Mouse (Mus musculus) cerebellum, postnatal 36 days (tissue): ENCODE results near the gene Kdm2a.
"Not testable (repeated sequence)": the region's sequence is repeated elsewhere in the genome, so short reads cannot be mapped to it uniquely, and the experiment has no call there.

Source experiments
- DNase-seq, 2 experiments: peaks; one replicate each; pipeline ENCODE4 v3.0.0; 2021 to 2022; ENCODE audit warnings: mixed read lengths in 2 of 2

Kdm2a gene

DNA sequence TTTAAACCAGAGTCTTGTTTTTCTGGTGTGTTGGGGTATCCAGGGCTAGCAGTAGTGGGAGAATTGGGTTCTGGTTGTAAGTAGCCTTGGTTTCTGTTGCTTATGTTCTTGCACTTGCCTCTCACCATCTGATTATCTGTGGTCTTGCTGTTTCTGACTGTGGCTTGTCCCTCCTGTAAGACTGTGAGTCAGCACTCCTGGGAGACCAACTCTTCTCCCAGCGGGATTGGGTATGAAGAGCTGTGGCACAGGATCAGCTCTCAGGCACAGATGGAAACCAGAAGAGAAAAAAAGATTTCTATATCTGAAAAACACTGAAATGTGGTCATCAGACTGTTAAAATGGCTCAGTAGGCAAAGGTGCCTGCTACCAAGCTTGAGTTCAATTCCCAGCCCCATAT lies 16.5 kb upstream of the Kdm2a start:
- DNase-seq = no peak

DNA sequence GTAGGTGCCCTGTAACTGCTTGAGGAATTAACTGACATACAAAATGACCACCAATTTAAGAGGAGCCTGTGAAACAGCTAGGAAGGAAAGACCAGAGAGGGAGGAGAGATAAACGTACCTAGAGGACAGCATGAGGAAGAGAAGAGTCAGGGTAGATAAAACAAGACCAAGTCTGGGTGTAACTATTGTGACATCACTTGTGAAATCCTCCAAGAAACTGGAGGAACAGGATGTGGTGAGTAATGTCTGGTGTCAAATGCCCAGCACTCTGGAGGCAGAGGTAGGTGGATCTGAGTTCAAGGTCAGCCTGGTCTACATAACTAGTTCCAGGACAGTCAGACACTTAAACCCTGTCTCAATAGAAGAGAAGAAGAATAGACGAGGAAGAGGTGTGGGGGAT lies 11.0 kb upstream of the Kdm2a start:
- DNase-seq = no peak

DNA sequence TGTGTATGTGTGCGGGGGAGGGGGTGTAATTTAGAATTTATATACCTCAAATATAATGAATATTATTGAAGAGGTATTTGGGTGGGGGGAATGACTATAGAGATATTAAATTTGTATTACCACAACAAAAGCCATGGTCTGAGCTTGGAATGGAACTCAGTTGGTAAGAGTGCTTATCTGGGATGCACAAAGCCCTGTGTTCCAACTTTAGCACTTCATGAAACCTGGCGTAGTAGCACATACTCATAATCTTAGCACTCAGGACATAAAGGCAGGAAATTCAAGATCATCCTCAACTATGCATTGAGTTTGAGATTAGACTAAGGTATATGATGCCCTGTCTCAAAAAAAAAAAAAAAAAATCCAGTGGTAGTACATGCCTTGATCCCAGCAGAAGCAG lies 6.8 kb upstream of the Kdm2a start:
- no peak for DNase-seq

DNA sequence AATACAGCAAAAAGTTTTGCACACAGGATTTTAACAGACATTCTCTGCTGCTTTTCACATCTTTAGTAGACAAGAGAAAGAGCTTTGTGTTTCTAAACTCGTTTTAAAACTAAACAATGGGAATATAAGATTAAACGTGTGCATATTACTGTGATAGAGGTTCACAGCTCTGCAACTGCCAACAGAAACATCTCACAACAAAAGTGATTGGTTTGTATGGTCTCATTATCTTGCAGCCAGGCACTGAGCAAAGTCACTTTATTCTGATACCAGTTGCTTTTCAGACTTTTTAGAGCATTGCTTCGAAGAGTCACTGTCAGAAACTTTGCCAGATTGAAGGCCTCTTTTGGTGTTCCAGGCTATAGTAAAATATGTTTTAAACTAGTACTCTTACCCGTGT lies 874 bp upstream of the Kdm2a start:
- DNase-seq = no peak

DNA sequence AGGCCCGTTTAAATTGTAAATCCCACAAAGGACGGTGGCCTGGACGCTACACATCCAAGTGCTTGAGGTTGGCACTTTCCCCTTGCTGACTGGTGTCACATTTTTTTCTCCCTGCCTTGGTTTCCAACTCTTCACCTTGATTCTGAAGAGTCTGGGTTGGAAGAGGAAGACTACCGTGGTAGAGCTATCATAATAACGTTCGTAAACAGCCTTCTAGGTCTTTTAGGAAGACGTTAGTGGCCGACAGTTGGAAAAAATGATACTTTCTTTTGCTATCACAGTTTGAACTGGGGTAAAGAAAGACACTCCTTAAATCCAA lies 504 bp upstream of the Kdm2a start:
- DNase-seq = no peak

DNA sequence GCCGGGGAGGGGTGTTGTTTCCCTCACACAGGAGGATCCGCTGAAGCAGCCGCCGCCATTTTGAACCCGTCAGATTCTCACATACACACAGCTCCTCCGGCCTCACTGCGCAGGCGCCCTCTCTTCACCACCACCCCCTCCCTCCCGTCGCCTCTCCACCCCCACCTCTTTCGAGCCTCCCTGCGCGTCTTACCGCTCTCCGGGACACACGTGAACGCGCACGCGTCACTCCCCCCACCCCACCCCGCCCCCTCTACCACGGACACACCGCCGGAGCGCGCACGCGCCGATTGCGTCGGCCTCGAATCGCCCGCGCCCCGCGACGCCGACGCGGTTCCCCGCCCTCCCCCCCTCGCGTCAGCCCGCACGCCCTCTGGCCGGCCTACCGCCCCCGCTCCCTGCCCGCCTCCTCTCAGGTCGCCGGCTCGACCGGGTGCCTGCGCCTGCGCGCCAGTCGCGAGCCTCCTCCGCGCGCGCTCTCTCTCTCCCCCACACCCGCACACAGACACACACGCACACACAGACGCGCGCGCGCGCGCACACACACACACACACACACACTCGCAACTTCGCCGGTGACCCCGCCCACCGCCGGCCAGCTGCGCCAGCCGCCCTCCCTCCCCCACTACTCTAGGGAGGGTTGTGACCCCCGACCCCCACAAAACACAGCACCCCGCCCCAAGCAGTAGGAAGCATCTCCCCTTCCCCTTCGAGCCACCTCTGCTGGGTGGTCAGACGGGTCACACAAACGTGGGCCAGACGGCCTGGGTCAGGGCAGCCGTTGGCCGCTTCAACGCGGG lies 887 bp downstream of the Kdm2a start:
- DNase-seq = peak; percentile 95 to 96

DNA sequence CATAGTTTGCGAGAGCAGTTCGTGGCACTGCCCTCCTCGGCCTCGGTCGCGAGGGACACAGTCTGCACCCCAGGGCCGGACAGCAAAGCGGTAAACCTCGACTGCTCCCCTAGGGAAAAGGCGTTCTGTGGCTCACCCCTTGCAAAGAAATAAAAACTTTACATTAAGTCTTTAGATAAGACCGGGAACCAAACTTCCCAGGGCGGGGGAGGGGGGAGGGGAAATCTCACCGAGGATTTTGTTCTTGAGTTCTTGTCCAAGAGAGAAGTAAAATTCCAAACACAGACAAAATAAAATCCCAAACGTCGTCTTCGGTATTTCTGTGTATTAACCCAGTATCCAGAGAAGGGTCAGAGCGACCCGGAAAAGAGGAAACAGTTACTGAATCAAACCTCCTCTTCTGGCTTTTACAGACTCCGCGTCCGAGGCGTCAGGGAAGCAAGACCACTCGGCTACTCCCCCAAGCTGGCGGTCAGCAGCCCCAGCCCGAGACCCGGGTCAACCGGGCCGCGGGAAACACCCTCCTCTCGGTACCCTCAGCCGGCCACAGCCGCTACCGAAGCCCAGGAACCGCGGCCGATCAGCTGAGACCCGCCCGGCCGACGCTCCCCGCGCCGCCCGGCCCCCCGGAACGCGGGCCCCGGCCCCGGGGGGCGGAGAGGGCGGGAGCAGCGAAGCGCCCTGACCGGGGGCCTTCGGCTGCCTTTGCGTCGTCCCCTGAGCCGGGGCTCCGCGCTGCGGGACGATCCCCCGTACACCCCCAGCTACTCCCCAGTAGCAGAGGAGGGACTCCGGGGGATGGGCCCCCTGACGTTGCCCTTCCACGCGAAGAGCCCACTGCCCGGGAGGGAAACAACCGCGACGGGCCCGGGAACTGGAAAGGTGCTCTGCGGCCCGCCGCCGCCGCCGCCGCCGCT lies 1.7 kb downstream of the Kdm2a start:
- DNase-seq = peak; percentile 38 to 46

DNA sequence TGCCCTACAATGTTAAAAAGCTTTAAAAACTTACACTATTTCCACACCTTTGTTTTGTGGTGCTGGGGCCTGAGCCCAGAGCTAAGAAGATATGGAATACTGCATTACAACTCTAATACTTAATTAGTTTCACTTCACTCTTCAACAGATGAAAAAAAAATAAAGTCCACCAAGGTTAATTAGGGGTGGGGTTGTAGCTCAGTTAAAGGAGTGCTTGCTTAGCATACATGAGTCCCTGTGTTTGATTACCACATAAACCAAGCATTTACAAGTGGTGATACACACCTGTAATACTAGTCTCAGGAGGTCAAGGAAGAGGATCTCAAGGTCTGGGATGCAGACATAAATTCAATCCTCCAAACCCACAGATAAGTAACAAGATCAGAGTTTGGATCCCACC lies 10.8 kb downstream of the Kdm2a start:
- DNase-seq = no peak

DNA sequence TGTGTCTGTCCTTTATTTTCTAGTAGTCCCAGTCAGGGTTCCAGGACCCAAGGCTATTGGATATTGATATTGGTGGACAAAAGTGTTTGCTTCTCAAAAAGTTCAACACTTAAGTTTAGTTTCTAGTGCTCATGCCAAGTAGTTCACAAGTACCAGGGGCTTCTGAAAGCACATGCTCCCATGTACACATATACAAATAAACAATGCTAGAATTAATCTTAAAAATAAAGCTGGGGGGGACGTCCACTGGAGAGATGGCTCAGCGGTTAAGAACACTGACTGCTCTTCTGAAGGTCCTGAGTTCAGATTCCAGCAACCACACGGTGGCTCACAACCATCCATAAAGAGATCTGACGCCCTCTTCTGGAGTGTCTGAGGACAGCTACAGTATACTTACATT lies 13.1 kb downstream of the Kdm2a start:
- DNase-seq = no peak

DNA sequence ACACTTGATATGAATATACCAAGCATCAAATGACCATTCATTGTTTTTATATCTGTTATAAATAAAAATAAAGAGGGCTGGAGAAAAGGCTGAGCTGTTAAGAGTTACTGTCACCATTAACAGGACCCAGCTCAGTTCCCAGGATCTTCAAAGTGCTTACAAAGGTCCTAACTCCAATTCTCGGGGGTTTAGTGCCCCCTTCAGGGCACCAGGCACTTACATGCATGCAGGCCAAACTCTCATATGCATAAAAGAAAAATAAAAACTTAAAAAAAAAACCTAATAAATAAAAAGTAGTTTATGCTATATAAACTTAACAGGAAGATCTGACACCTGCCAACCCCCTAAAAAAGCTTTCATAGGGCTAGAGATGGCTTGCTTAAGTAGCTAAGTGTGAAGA lies 13.8 kb downstream of the Kdm2a start:
- no peak for DNase-seq

DNA sequence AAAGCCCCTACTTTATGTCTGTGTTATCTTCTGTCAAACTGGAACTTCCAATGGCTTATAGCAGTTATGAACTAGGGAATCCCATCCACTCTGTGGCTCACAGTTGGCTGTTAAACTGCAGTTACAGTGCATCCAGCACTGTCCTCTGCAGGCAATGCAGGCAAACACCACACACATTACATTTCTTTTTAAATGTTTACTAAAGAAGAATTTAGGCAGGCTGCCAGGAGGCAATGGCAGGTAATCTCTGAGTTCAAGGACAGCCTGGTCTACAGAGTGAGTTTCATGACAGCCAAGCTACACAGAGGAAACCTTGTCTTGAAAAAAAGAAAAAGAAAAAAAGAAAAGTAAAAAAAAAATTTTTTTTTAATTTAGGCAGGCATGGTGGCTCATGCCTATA lies 14.8 kb downstream of the Kdm2a start:
- DNase-seq = no peak

DNA sequence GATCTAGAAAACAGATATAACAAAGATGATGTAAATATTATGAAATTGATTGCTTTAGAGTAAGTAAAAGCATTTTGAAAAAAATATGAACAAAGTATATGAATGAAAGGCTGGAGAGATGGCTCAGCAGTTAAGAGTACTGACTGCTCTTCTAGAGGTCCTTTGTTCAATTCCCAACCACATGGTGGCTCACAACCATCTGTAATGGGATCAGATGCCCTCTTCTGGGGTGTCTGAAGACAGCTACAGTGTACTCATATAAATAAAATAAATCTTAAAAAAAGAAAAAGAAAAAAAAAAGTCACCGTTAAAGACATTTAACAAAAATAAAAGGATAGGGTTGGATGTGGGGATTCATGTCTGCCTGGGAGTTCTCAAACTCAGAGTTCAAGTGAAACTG lies 15.8 kb downstream of the Kdm2a start:
- DNase-seq = not testable (repeated sequence)

DNA sequence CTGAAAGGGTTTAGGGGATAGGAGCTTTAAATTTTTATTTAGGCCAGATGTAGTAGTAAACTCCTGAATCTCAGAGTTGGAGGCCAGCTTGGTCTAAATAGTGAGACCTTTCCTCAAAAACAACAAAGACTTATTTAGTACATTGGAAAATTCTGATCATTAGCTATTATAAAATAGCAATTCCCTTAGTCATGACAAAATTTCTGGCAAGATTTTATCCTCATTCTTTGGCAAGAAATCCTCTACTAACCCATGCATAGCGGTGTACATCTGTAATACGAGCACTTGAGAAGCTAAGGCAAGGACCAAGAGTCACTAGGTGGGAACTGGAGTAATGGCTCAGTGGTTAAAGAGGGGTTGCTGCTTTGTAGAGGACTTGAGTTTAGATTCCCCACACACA lies 27.4 kb downstream of the Kdm2a start:
- DNase-seq = no peak

DNA sequence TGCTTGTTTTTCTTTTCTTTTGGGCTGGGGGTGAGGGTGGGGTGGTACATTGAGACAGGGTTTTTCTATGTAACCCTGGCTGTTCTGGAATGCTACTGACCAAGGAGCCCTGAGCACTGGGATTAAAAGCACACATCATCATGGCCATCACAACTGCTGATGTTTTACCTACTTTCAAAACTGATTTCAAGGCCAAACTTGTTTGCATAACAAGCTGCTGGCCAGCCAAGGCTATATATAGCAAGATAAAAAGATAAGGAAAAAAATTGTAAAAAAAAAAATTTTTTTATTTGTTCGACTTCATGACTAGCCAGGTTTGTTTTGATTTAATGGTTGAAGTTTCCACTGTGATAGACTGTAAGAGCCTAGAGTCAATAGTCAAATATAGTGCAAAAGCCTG lies 27.8 kb downstream of the Kdm2a start:
- no peak for DNase-seq

DNA sequence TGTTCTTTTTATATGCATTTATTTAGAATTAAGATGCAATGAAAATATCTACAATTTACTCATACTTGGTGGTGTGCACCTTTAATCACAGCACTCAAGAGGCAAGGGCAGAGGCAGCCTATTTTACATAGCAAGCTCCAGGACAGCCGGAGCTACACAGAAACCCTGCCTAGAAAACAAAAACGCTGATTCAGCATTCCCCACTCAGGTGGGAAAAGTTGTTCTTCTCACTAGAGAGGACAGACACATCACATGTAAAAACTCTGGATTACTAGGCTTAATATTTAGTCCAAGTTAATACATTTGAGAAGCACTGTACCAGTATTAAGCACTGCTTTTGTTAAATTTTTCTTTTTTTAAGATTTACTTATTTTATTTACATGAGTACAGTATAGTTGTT lies 48.6 kb downstream of the Kdm2a start:
- DNase-seq = no peak

DNA sequence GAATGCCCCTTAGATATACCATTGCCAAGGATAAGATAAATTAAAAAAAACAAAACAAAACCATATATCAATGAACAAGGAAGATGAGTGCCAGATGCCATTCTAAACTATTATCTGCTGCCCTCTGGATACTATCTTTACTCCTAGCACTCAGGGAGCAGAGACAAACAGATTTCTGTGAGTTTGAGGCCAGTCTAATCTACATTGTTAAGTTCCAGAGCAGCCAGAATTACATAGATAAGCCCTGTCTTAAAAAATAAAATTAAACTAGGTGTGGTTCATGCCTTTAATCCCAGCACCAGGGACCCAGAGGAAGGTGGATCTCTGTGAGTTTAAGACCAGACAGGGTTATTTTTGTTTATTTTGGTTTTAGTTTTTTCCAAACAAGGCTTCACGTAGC lies 51.6 kb downstream of the Kdm2a start:
- DNase-seq = no peak

DNA sequence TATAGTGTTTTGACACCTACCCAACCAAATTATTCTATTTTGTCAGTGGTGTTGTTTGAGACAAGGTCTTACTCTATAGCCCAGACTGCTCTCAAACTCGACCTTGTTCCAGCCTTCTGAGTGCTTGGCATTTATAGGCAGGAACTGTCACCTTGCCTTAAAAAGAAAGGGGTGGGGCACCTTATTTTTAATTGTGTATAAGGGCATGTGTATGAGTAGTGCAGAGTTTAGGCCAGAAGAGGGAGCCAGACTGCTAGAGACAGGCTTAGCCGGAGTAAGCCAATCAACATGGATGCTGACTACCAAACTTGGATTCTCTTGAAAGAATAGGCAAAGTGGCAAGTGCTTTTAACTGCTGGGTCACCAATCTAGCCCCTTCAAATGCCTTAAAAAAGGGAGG lies 59.9 kb downstream of the Kdm2a start:
- peak; percentile 38 to 63 for DNase-seq

DNA sequence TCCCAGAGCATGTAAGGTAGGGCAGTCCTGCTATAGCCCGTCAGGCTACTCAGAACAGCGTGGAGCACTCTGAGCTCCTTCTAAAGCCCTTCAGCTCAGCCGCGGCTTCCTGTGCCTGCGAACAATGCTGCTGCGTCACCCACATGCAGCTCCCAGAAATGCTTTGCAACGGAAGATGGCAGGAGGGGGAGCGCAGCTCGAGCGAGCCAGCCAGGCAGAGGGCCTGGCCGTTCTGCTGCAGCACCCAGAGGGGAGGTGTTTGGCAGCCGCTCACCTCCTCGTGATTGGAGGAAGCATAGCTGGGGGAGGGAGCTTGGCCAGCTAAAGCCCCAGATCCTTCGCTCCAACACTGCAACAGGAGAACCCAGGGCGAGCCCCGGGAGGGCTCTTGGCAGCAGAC lies 64.3 kb downstream of the Kdm2a start:
- DNase-seq = peak; percentile 89 to 93

DNA sequence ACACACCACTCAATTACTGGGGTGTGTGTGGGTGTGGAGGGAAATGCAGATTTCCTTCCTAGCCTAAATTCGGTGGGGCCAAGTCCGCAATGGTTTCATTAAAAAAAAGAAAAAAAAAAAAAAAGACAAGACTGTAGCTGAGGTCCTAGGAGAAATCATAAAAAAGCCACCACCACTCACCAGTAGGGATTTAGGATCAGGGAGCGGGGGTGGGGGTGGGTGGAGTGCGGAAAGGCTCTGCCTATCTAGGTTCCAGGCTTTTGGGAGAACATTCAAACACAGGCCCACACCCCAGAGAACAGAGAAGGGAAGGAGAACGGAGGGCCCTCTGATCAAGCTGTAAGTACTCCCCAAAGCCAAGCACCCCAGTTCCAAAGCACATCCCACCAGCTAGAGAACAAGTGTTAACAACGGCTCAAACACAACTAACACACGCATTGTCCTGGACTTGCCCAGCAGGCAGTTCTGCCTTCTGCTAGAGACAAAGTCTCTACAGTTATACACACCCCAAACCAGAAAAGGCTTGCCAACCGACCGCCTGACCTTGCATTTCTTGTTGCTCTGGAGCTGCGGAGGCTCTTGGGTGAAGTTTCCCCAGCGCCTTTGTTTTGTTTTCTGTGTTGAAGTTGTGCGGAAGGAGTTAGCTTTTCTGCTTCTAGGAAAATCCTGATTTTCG lies 64.8 kb downstream of the Kdm2a start:
- DNase-seq = peak in 1 of 2 experiments; percentile 43

DNA sequence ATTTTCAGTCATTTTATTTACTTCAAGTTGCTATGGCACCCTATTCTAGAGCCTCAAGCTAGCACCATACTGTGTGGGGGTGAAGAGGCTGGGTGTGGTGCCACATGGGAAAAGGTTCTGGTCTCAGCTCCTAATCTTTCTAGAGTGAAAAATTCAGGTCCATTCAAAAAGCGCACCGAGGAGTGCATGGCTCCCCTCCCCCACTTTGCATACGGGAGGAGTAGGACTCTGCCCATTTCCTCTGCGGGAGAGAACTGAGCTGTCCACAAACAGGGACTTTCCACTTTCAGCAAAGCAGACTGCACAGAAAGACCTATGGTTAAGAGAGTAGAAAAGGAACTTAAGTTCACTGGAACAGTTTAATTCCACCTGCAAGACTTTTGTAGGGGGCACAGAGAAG lies 65.4 kb downstream of the Kdm2a start:
- DNase-seq = peak in 1 of 2 experiments; percentile 44

DNA sequence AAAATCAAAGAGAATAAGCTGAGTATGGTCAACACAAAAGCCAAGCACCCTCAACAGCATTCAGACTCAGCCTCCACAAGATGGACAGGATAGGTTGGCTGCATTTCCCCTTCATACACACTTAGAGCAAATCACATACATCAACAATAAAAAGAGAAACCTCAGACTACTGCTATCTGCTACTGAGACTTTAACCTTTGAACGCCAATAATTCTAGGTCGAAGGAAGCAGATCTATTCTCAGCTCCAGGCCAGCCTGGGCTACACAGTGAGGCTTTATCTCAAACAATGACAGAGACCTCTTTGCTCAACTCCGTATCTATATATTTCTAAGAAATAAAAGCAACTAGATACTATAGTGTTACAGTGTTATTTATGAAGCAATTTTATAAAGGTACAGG lies 66.8 kb downstream of the Kdm2a start:
- DNase-seq = no peak

DNA sequence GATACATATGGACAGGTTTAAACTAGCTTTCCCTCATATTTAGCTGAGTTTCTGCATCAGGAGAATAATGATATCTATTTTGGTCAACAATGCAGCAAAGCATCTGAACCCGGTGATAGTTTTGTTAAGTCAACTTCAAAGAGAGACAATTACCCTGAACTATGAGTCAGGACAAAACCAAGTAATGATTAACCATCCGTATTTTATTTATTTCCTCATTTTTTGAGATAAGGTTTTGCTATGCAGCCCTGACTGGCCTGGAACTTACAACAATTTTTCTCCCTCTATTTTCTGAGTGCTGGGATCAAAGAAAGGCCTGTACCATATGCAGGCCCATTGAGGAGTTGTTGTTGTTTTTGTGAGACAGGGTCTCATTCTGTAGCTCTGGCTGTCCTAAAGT lies 67.5 kb downstream of the Kdm2a start:
- no peak for DNase-seq

DNA sequence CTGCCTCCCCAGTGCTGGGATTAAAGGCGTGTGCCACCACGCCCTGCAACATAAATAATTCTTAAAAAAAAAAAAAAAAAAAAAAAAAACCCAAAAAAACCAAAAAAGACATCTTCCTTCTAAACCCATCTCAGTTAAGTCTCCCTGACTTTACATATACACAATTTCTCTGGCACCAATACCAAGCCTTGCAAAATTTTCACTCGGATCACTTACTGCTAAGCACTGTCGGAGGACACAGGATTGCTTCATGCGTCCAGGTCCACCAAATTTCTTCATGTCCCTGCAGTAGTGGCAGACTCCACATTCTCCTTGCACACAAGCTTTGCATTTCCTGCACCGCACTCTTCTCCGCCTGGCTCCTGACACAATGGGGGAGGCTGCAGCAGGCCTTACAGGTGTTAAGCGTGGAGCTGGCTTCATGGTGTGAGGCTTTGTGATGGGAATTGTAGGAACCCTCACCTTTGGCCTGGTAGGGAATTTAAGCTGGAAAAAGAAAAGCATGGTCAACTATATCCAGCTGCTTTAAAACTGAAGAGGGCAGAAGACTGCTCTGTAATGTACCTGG lies 69.3 kb downstream of the Kdm2a start:
- DNase-seq = no peak
